Mouse (Mus musculus) gastrocnemius, adult 8-10 months (tissue): Measurements from ENCODE around the gene Psg19. TPM values are rescaled to one million over a fixed set of nuclear protein-coding genes. Genes with fewer than 3 reads are reported as not detected.

Source experiments
- DNase-seq, 2 experiments: peaks; one replicate each; pipeline ENCODE4 v3.0.0; 2022; ENCODE audit warnings: low spot score in 2 of 2
- total RNA-seq, 4 experiments: library from RNA; stranded (reverse); gene quantifications; 2 replicates each; pipeline ENCODE4 v1.2.4; 2022

The Psg19 gene
- total RNA-seq, 4 experiments from 2014 or later, result not detected

DNA sequence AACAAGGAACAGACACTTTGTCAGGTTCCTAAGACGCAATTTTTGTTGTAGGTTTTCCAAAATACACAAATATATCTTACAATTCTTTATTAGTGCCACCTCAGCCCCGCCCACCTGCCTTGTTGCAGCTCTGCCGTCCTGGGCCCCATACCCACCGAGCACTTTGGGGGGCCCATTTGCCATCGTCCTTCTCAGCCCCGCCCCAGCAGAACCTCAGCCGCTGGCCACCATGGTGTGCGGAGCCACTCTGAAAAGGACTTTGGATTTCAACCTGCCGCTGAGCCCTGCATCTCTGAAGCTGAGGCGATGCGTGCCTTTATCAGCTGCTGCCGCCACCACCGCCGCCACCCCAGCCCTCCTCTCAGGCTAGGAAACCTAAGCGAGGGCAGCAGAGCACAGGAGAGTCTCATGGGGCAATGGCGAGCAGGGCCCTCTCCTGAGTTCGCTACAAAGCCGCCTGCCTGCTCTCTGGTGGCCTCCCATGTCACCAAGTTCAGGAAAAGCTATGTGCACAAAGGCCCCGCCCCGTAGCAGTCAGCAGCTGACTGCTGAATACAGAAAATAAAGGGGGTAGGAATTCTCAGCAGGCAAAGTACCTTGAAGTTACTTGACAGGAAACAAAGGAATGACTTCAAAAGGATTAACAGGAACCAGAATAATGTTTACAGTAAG, 52.0 kb downstream of the Psg19 start:
- no peak for DNase-seq

Other genes starting within 250 kb of the Psg19 start
- gene Psg27, start 231.2 kb downstream of the Psg19 start, total RNA-seq, result not detected
- not detected for gene Psg23, start 182.0 kb downstream of the Psg19 start, total RNA-seq
- not detected for gene Psg21, start 141.8 kb downstream of the Psg19 start, total RNA-seq
- not detected for gene Psg20, start 112.3 kb downstream of the Psg19 start, total RNA-seq
- gene Psg22, start 80.4 kb downstream of the Psg19 start, total RNA-seq, result not detected
- gene Psg17, start 23.1 kb upstream of the Psg19 start, total RNA-seq, result not detected
- gene Mill2, start 41.4 kb upstream of the Psg19 start, total RNA-seq, result 1 to 10 TPM; 1.8 to 2.8 (median 2.1) TPM
- under 1 TPM in 2 of 4 experiments, not detected in 2; 0.39 to 0.45 TPM for gene Pglyrp1, start 72.8 kb upstream of the Psg19 start, total RNA-seq
- 1 to 10 TPM; 4.0 to 5.6 (median 4.7) TPM for gene Ccdc61, start 111.9 kb upstream of the Psg19 start, total RNA-seq
- gene Nova2, start 127.4 kb upstream of the Psg19 start, total RNA-seq, result 1 to 10 TPM in 1 of 4 experiments, under 1 TPM in 3; 0.63 to 1.4 (median 0.97) TPM
- gene Nanos2, start 188.9 kb upstream of the Psg19 start, total RNA-seq, result not detected
- 10 to 100 TPM in 2 of 4 experiments, 1 to 10 TPM in 2; 8.0 to 10.6 (median 9.9) TPM for gene Mypop, start 192.7 kb upstream of the Psg19 start, total RNA-seq
- gene Irf2bp1, start 205.5 kb upstream of the Psg19 start, total RNA-seq, result 10 to 100 TPM; 19.3 to 20.7 (median 19.7) TPM
- not detected for gene Foxa3, start 225.0 kb upstream of the Psg19 start, total RNA-seq
- 10 to 100 TPM; 70.2 to 93.3 (median 83.6) TPM for gene Sympk, start 225.9 kb upstream of the Psg19 start, total RNA-seq